Mouse (Mus musculus) myocyte (in vitro differentiated cells): Measurements from ENCODE around the gene Brd4. TPM values are rescaled to one million over a fixed set of nuclear protein-coding genes. Genes with fewer than 3 reads are reported as not detected.

Source experiments
- H3K27me3 ChIP-seq: one replicate; pipeline ENCODE4 v1.6.1; 2011; ENCODE audit not compliant: control insufficient read depth, insufficient read depth, insufficient read length
- H3K36me3 ChIP-seq: one replicate; pipeline ENCODE4 v1.6.1; 2011; ENCODE audit not compliant: control insufficient read depth, insufficient read depth
- H3K4me2 ChIP-seq: one replicate; pipeline ENCODE4 v1.6.1; 2011; ENCODE audit warnings: low read depth, control low read depth
- H3K4me3 ChIP-seq: one replicate; pipeline ENCODE4 v1.5.1; 2011; ENCODE audit warnings: mild to moderate bottlenecking, control low read depth, moderate library complexity
- H3K79me2 ChIP-seq: one replicate; pipeline ENCODE4 v1.6.1; 2011; ENCODE audit not compliant: control insufficient read depth, insufficient read depth
- H3ac ChIP-seq: one replicate; pipeline ENCODE4 v1.6.1; 2011; ENCODE audit not compliant: control insufficient read depth, insufficient read length
- CEBPB ChIP-seq: IDR thresholded peaks from 2 replicates; pipeline ENCODE4 v1.6.1; 2011; ENCODE audit warnings: mild to moderate bottlenecking, moderate library complexity; ENCODE audit not compliant: poor library complexity, insufficient read depth, severe bottlenecking
- E2F4 ChIP-seq: IDR thresholded peaks from one replicate; pipeline ENCODE4 v1.6.1; 2011; ENCODE audit warnings: mild to moderate bottlenecking, control low read depth, moderate library complexity; ENCODE audit not compliant: insufficient read depth
- MAX ChIP-seq: IDR thresholded peaks from one replicate; pipeline ENCODE4 v1.6.1; 2011; ENCODE audit warnings: low read depth, mild to moderate bottlenecking, control low read depth
- MYOD1 ChIP-seq, 3 experiments: IDR thresholded peaks; one replicate each; pipeline ENCODE4 v1.6.1; 2011; ENCODE audit warnings: control low read depth in 2 of 3, low read depth in 2 of 3, mild to moderate bottlenecking in 2 of 3, moderate library complexity in 1 of 3; ENCODE audit not compliant: insufficient read length in 2 of 3, control insufficient read depth in 1 of 3
- MYOG ChIP-seq, 3 experiments: IDR thresholded peaks; one replicate each; pipeline ENCODE4 v1.6.1; 2011; ENCODE audit warnings: control low read depth in 2 of 3, low read depth in 2 of 3, mild to moderate bottlenecking in 2 of 3; ENCODE audit not compliant: insufficient read length in 2 of 3, control insufficient read depth in 1 of 3, insufficient read depth in 1 of 3
- POLR2A ChIP-seq: IDR thresholded peaks from one replicate; pipeline ENCODE4 v1.6.1; 2011; ENCODE audit warnings: low read depth, mild to moderate bottlenecking, control low read depth, moderate library complexity; ENCODE audit not compliant: insufficient read length
- POLR2AphosphoS2 ChIP-seq: IDR thresholded peaks from one replicate; pipeline ENCODE4 v1.6.1; 2011; ENCODE audit warnings: low read depth, control low read depth; ENCODE audit not compliant: insufficient read length
- REST ChIP-seq: IDR thresholded peaks from one replicate; pipeline ENCODE4 v1.6.1; 2011; ENCODE audit warnings: mild to moderate bottlenecking, control low read depth, moderate library complexity; ENCODE audit not compliant: insufficient read depth, insufficient read length
- SRF ChIP-seq: IDR thresholded peaks from one replicate; pipeline ENCODE4 v1.6.1; 2011; ENCODE audit warnings: low read depth; ENCODE audit not compliant: control insufficient read depth, insufficient read length
- TCF12 ChIP-seq: IDR thresholded peaks from one replicate; pipeline ENCODE4 v1.6.1; 2011; ENCODE audit warnings: mild to moderate bottlenecking, control low read depth; ENCODE audit not compliant: poor library complexity, insufficient read depth, severe bottlenecking
- TCF3 ChIP-seq: IDR thresholded peaks from one replicate; pipeline ENCODE4 v1.6.1; 2011; ENCODE audit warnings: low read depth, control low read depth; ENCODE audit not compliant: insufficient read length
- USF1 ChIP-seq: IDR thresholded peaks from one replicate; pipeline ENCODE4 v1.6.1; 2011; ENCODE audit warnings: low read depth, mild to moderate bottlenecking, control low read depth, moderate library complexity
- polyA plus RNA-seq: library from polyadenylated mRNA; unstranded; fragments of >200 nt; fragmentation: generic; extraction: Trizol; gene quantifications from one replicate; pipeline ENCODE4 v1.2.1, GENCODE M21; 2012; ENCODE audit warnings: missing spikeins

Gene Brd4
- polyA plus RNA-seq, 1 experiment, result 54.3 TPM

- TF ChIP-seq CEBPB (no peak), POLR2A (peak; percentile 30), MAX (no peak), POLR2AphosphoS2 (peak; percentile 58), TCF3 (no peak), SRF (no peak)
Measured at GRCm38 (mm10) chr17:32165266-32165802, 119.2 kb downstream of the Brd4 start.

GRCm38 (mm10) chr17:32164780-32165179, 119.7 kb downstream of the Brd4 start:
- Histone ChIP-seq H3K27me3 (no peaks in the 10 kb centered on the region), H3K79me2 (peaks cover 15% of the 10 kb centered on the region), H3K36me3 (no peaks in the 10 kb centered on the region), H3K4me2 (peak overlapping the region; percentile 82), H3ac (no peak overlapping the region), H3K4me3 (peak overlapping the region; percentile 59)
- TF ChIP-seq POLR2A (no peak), MYOD1 (IDR thresholded peaks at IDR 0.05; ENCODE audit: control insufficient read depth in 1 of 3, insufficient read length in 2 of 3, low read depth in 2 of 3) (peak in 1 of 3 experiments; percentile 12)

More at GRCm38 (mm10) chr17:32165266-32165802, 119.2 kb downstream of the Brd4 start:
- Histone ChIP-seq H3K27me3 (no peaks in the 10 kb centered on the region), H3ac (peak overlapping the region; percentile 18), H3K4me3 (peak overlapping the region; percentile 59), H3K4me2 (peak overlapping the region; percentile 82), H3K79me2 (peaks cover 10% of the 10 kb centered on the region), H3K36me3 (no peaks in the 10 kb centered on the region)

- TF ChIP-seq E2F4, result no peak
- TF ChIP-seq TCF12, result peak; percentile 89
- no peak for TF ChIP-seq USF1
- TF ChIP-seq CEBPB, result no peak
- peak in 2 of 3 experiments; percentile 85 to 86 for TF ChIP-seq MYOG (IDR thresholded peaks at IDR 0.05; ENCODE audit: control insufficient read depth in 1 of 3, insufficient read depth in 1 of 3, insufficient read length in 2 of 3, low read depth in 2 of 3)
- TF ChIP-seq POLR2AphosphoS2, result peak; percentile 20
- no peak for TF ChIP-seq SRF
- TF ChIP-seq TCF3, result peak; percentile 86
- TF ChIP-seq REST, result no peak
- TF ChIP-seq MYOD1 (IDR thresholded peaks at IDR 0.05; ENCODE audit: control insufficient read depth in 1 of 3, insufficient read length in 2 of 3, low read depth in 2 of 3), result peak in 2 of 3 experiments; percentile 96 to 99
- no peak for TF ChIP-seq MAX
- no peak for TF ChIP-seq POLR2A
- Histone ChIP-seq H3K4me2 (peak overlapping the region; percentile 82), H3ac (no peak overlapping the region), H3K4me3 (peak overlapping the region; percentile 59), H3K27me3 (no peaks in the 10 kb centered on the region), H3K79me2 (peaks cover 18% of the 10 kb centered on the region), H3K36me3 (no peaks in the 10 kb centered on the region)
Measured at GRCm38 (mm10) chr17:32163910-32164650, 120.4 kb downstream of the Brd4 start.

GRCm38 (mm10) chr17:32162112-32162850, 122.2 kb downstream of the Brd4 start:
- no peaks in the 10 kb centered on the region for H3K27me3 ChIP-seq
- no peak for TF ChIP-seq POLR2AphosphoS2
- TF ChIP-seq MYOD1 (IDR thresholded peaks at IDR 0.05; ENCODE audit: control insufficient read depth in 1 of 3, insufficient read length in 2 of 3, low read depth in 2 of 3), result peak in 1 of 3 experiments; percentile 39
- TF ChIP-seq MYOG (IDR thresholded peaks at IDR 0.05; ENCODE audit: control insufficient read depth in 1 of 3, insufficient read depth in 1 of 3, insufficient read length in 2 of 3, low read depth in 2 of 3), result peak in 1 of 3 experiments; percentile 12
- H3K79me2 ChIP-seq, result peaks cover 28% of the 10 kb centered on the region
- peak overlapping the region; percentile 82 for H3K4me2 ChIP-seq
- no peaks in the 10 kb centered on the region for H3K36me3 ChIP-seq
- no peak overlapping the region for H3ac ChIP-seq
- H3K4me3 ChIP-seq, result peak overlapping the region; percentile 3

GRCm38 (mm10) chr17:32160882-32161281, 123.6 kb downstream of the Brd4 start:
- TF ChIP-seq USF1 (no peak), MAX (no peak), SRF (no peak), E2F4 (no peak), MYOD1 (IDR thresholded peaks at IDR 0.05; ENCODE audit: control insufficient read depth in 1 of 3, insufficient read length in 2 of 3, low read depth in 2 of 3) (no peak), POLR2AphosphoS2 (no peak), TCF3 (no peak), TCF12 (no peak), REST (no peak), POLR2A (no peak), MYOG (IDR thresholded peaks at IDR 0.05; ENCODE audit: control insufficient read depth in 1 of 3, insufficient read depth in 1 of 3, insufficient read length in 2 of 3, low read depth in 2 of 3) (no peak), CEBPB (no peak)
- Histone ChIP-seq H3K4me3 (peak overlapping the region; percentile 3), H3K27me3 (no peaks in the 10 kb centered on the region)

More at GRCm38 (mm10) chr17:32160882-32161281, 123.6 kb downstream of the Brd4 start:
- H3K36me3 ChIP-seq, result peaks cover 5% of the 10 kb centered on the region
- H3K4me2 ChIP-seq, result peak overlapping the region; percentile 82
- peaks cover 36% of the 10 kb centered on the region for H3K79me2 ChIP-seq
- H3ac ChIP-seq, result no peak overlapping the region
